Mouse (Mus musculus) skeletal muscle tissue, adult 2 months (tissue): ENCODE results near the gene Dnal1.

ENCODE experiments used
- DNase-seq: peaks from one replicate; pipeline ENCODE4 v3.0.0-alpha.2; 2012; ENCODE audit warnings: low read depth, low spot score

The Dnal1 gene

GRCm38 (mm10) chr12:84126899-84127298 lies 12.7 kb downstream of the Dnal1 start:
- DNase-seq = no peak

GRCm38 (mm10) chr12:84128576-84128975 lies 14.4 kb downstream of the Dnal1 start:
- no peak for DNase-seq

DNA sequence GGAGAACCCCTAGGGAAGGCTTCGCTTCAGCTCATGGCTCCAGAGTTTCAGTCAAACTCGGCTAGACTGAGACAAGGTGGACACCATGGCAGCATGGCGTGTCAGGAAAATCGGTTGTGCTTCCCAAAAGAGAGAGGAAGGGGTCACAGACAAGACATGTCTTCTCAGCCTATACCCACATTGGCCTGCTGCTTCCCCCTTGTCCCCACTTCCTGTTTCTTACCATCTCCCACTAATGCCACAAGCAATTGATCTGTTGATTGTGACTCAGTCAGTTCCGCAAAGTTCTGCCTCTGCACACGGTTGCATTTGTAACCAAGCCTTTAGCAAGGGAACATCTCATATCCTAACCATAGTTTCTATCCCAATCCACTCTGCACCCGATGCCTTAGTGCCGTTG lies 15.8 kb downstream of the Dnal1 start:
- DNase-seq = no peak

GRCm38 (mm10) chr12:84132265-84132664 lies 18.1 kb downstream of the Dnal1 start:
- no peak for DNase-seq

DNA sequence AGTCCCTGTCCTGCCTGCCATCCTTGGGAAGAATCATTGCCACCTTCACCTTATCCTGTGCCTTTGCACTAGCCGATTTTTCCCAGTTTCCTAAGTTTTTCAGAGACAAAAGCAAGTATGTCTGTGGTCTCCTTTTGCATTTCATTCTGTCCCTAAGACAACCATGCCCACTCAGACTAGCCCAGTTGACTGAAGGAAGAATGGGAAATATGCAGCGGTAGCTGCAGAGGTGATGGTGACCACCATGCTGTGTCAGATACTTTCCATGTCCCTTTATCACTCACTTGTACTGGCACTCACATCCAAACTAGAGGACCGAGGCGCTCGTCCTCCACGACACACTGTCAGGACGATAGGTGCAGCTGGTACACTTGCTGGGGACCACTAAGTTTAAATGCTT lies 23.0 kb downstream of the Dnal1 start:
- no peak for DNase-seq

DNA sequence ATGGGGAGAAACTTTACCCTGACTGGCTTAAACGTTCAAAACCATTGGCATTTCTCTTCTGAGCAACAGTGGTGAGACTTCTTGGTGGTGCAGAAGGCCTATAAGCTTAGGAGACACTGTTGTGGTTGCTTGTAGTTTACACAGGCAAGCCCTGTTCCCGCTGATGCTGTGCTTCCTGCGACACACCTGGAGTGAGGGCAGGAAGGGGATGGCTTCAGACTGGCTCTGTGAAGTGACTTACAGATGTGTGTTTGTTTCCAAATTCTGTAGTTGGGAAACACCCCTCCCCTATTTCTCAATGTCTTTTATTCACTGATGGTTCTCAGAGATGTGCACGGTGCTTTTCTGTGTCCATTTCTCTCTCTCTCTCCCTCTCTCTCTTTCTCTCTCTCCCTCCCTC lies 26.0 kb downstream of the Dnal1 start:
- DNase-seq = no peak

- no peak for DNase-seq
Observed at GRCm38 (mm10) chr12:84141271-84141670, 27.1 kb downstream of the Dnal1 start.

- no peak for DNase-seq
Observed at GRCm38 (mm10) chr12:84142281-84143050, 28.3 kb downstream of the Dnal1 start.

- peak; percentile 34 for DNase-seq
Observed at GRCm38 (mm10) chr12:84147954-84148621, 33.9 kb downstream of the Dnal1 start, which contains the start of gene Pnma1. Gene Pnma1 (minus strand): TSS chr12:84148489.

- DNase-seq = no peak
Observed at GRCm38 (mm10) chr12:84148622-84149012, 34.5 kb downstream of the Dnal1 start.

DNA sequence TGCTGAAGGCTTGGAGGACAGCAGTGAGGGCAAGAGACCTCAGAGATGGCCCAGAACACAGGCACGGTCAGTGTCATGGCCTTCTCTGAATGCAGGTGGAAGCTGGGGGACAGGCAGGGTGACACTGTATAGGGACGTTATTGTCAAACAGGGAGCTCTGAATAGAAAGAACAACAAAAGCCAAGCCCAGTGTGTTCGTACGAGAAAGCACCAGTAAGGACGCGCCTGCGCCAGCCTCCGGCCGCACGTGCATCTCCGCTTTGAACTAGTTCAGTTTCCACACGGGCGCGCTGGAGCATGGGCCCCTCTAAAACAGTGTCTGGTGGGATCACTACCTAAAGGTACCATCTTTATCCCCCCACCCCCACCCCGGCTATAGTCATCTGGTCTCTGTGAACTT lies 35.8 kb downstream of the Dnal1 start:
- no peak for DNase-seq

DNA sequence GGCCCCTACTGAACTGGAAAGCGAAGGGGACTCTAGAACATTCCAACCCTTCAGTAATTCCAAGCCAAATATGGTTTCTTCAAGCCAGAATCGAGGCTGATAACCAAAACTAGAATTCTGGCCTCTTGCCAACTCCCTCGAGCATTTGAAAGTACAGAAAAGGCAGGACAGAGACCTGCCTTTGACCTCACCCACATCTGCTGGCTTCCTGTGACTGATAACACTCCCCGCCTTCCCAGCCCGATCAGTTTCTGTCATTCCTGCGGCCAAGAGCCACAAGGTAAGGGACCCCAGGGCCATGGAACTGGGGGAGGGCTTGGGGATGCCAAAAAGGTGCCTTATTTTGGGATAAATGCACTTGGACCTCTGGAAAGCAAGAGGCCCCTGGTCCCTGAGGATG lies 36.8 kb downstream of the Dnal1 start:
- DNase-seq = peak; percentile 47

GRCm38 (mm10) chr12:84151911-84152310 lies 37.7 kb downstream of the Dnal1 start:
- DNase-seq = no peak

DNA sequence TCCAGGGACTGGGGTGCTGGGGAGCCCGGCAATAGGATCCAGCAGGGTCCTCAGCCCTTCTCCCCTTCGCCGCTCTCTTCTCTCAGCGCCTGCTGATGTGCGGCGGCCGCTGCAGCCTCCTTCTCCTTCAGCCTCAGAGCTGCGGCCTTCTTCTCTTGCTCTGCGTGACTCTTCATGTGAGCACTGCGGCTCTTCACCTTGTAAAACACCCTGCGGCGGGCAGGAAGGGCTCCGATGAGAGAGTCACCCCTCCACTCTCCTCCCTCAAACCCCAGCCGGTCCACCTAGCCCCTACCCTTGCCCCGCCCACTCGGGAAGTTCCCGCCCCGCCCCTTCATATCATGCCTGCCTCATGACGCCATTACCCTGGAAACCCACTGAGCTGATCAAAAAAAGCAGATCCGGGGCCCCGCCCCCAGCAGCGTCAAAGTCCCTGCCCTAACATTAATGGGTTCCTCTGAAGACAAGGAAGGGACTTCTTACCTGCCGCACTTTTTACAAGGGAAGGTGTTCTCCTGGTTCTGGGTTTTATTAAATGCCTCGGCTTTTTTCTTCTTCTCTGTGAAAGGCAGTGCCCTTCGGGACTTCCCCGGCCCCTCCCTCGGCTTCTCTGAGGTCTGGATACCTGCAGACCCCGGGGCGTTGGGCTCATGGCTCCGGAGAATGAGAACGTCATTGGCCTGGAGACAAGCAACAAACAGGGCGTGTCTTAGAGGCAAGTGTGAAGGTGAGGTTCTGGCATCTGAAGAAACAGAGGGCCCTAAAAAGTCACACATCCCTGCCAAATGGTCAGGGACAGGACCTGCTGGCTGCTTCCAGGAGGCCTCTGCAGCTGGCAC lies 38.4 kb downstream of the Dnal1 start:
- DNase-seq = no peak

DNA sequence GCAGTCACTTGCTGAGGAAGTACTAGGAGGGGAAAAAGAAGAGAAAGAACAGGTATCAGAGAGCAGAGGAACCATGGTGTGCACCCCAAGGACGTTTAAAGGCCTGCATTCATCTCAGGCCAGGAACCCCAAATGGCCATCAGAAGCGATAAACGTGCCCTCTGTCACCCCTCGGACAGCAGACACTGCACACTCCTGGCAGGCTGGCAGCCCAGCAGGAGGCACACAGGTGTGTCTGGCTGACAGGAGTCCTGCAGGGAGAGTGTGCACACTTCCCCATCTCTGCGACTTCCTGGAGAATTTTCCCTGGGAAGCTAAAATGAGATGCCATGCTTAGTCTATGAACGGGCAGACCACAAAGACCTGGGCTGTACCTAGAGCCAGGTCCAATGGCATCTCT lies 39.2 kb downstream of the Dnal1 start:
- DNase-seq = no peak

- DNase-seq = peak; percentile 95
Observed at GRCm38 (mm10) chr12:84154786-84155522, 40.8 kb downstream of the Dnal1 start.

DNA sequence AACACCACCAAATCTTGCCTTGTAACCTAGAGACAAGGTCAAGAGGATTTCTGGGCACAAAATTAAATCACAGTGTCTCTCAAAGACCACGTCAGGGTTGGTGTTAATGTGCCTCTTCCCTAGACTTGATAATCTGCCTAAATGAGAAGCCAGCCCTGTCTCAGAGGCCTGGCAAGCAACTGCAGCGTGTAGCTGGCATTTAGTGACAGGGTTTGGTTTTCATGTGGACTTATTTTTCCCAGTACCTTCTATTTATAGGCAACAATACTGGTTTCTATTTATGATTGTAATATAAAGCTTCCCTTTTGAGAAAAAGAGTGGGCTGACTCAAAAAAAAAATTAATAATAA lies 41.3 kb downstream of the Dnal1 start:
- no peak for DNase-seq

DNA sequence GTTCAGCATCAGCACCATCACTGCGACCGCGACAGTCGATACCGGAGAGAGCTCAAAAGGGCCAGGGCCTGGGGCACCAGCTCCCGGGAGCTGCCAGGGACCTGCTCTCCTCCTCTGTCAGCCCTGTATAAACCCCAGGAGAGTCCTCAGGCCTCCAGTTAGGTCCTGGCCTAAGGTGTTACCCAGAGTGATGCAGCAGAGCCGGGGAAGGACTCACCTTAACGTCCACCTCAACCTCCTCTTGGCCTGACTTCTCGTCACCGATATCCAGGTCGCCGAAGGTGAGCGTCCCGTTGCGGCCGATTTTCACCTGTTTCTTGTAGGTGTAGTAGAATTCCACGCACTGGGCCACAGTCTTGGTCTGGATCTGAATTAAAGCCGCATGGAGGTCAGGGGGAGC lies 42.0 kb downstream of the Dnal1 start:
- DNase-seq = no peak

GRCm38 (mm10) chr12:84158156-84158555 lies 44.0 kb downstream of the Dnal1 start:
- DNase-seq = no peak

DNA sequence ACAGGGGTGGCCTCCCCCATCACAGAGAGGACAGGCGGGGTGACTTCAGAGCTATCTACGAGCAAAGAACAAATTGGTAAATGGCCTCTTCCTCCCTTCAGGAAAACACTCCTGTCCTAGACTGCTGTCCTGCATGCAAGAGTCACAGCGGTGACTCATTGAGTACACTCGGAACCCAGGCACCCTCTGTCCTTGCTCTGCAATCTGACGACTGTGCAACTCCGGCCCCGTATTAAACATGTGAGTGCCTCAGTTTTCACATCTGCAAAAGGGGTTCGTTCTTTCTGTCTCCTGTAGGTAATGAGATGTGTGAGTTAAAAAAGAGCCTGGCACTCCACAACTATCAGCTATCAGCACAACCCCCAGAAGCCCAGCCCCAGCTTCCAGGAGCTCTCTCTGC lies 46.3 kb downstream of the Dnal1 start:
- no peak for DNase-seq

DNA sequence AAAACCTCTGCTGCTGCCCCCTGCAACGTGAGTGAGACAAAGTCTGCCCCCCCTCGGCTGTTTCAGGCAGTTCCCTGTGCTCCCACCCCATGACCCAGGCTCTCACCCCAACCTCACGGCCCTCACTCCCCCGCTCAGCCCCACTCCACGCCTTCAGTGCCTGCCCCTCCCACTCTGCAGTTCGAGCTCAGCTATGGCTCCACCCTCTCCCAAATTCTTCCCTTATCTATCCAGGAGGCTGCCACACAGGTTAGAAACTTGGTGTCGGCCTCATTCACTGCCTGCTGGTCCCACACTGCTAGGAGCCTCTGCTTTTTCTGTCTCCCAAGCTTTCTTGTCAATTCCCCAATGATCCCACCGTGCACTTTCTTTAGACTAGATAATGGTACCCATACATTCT lies 47.0 kb downstream of the Dnal1 start:
- no peak for DNase-seq
